Mouse (Mus musculus) intestine, embryonic 15.5 days (tissue): ENCODE measurements at regions not wholly inside any gene's neighbourhood (a gene's known extent, or its start where the extent isn't known, plus 50 kb on each side); places are given as distances from the start of the nearest gene placed in this dataset.

Experiments used
- ATAC-seq: fragments of 200-750 bp; cut with Nextera tagmentation; 2 replicates; pipeline ENCODE4 v1.8.0; 2017; ENCODE audit warnings: moderate TSS enrichment, moderate library complexity
- H3K27ac ChIP-seq: fragments of 300-500 bp; sonication (generic); 2 replicates; pipeline ENCODE4 v1.5.1; 2015; ENCODE audit warnings: mild to moderate bottlenecking, inconsistent platforms
- H3K27me3 ChIP-seq: fragments of 300-500 bp; sonication (generic); replicated peaks from 2 replicates; pipeline ENCODE4 v1.6.1; 2015; ENCODE audit warnings: inconsistent platforms
- H3K36me3 ChIP-seq: fragments of 300-500 bp; sonication (generic); 2 replicates; pipeline ENCODE4 v1.6.1; 2015; ENCODE audit warnings: inconsistent platforms
- H3K4me1 ChIP-seq: fragments of 300-500 bp; sonication (generic); replicated peaks from 2 replicates; pipeline ENCODE4 v1.6.1; 2015; ENCODE audit warnings: inconsistent platforms
- H3K4me2 ChIP-seq: fragments of 300-500 bp; sonication (generic); replicated peaks from 2 replicates; pipeline ENCODE4 v1.6.1; 2015; ENCODE audit warnings: mild to moderate bottlenecking, inconsistent platforms
- H3K4me3 ChIP-seq: fragments of 300-500 bp; sonication (generic); replicated peaks from 2 replicates; pipeline ENCODE4 v1.5.1; 2015; ENCODE audit warnings: inconsistent platforms
- H3K9ac ChIP-seq: fragments of 300-500 bp; sonication (generic); 2 replicates; pipeline ENCODE4 v1.6.1; 2015; ENCODE audit warnings: inconsistent platforms
- H3K9me3 ChIP-seq: fragments of 300-500 bp; sonication (generic); 2 replicates; pipeline ENCODE4 v1.6.1; 2016; ENCODE audit warnings: inconsistent platforms
- WGBS: fragments of 180-500 bp; shearing (Covaris S2); methylation state at CpG from one replicate; pipeline ENCODE4 v1.1.7; 2015; 5-methylcytosine and 5-hydroxymethylcytosine counted together

GRCm38 (mm10) chr8:40193148-40193547, 481.7 kb upstream of the Adam24 start:
- 38% methylated on average over 1 of the region's 1 CpGs for WGBS
- H3K4me3 ChIP-seq: no peak overlapping the region
- no peaks in the 10 kb centered on the region for H3K36me3 ChIP-seq
- H3K9me3 ChIP-seq: no peaks in the 10 kb centered on the region
- H3K9ac ChIP-seq: no peak overlapping the region
- H3K4me1 ChIP-seq: no peaks in the 10 kb centered on the region
- H3K4me2 ChIP-seq: no peak overlapping the region
- H3K27me3 ChIP-seq: no peaks in the 10 kb centered on the region
- no peak overlapping the region for H3K27ac ChIP-seq
- no peak for ATAC-seq

DNA sequence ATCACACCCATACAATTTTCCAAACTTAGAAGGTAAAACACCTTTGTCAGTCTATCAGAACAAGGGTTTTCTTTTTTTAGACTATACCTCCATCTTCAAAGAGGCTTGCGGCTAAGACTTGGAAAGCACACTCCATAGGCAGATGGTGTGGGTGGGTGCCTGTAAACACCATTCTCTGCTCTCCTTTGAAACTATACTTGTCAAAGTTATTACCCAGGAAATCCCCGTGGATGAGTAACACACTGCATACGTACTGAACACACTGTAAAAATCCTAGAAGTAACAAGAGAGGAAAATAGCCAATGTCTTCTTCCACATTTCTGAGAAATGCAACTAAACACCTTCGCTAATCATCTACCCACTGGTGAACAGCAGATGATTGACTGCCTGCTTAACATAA, 464.0 kb upstream of the Adam24 start:
- ATAC-seq: no peak
- Histone ChIP-seq H3K9me3 (no peaks in the 10 kb centered on the region), H3K36me3 (no peaks in the 10 kb centered on the region), H3K27ac (no peak overlapping the region), H3K4me1 (no peaks in the 10 kb centered on the region), H3K27me3 (no peaks in the 10 kb centered on the region), H3K4me3 (no peak overlapping the region), H3K4me2 (no peak overlapping the region), H3K9ac (no peak overlapping the region)
- 87% methylated on average over 4 of the region's 4 CpGs for WGBS

GRCm38 (mm10) chr8:40223521-40223920, 451.4 kb upstream of the Adam24 start:
- Histone ChIP-seq H3K4me1 (no peaks in the 10 kb centered on the region), H3K27ac (no peak overlapping the region), H3K27me3 (no peaks in the 10 kb centered on the region), H3K36me3 (no peaks in the 10 kb centered on the region), H3K4me2 (no peak overlapping the region), H3K9me3 (no peaks in the 10 kb centered on the region), H3K9ac (no peak overlapping the region), H3K4me3 (no peak overlapping the region)
- 35% methylated on average over 4 of the region's 4 CpGs for WGBS
- no peak for ATAC-seq

- Histone ChIP-seq H3K27ac (no peak overlapping the region), H3K4me1 (no peaks in the 10 kb centered on the region), H3K9ac (no peak overlapping the region), H3K36me3 (no peaks in the 10 kb centered on the region), H3K9me3 (no peaks in the 10 kb centered on the region), H3K4me2 (no peak overlapping the region), H3K4me3 (no peak overlapping the region), H3K27me3 (no peaks in the 10 kb centered on the region)
- ATAC-seq: no peak
- 75% methylated on average over 1 of the region's 1 CpGs for WGBS
Measured at GRCm38 (mm10) chr8:40227262-40227661, 447.6 kb upstream of the Adam24 start.
